Mouse (Mus musculus): ENCODE measurements around the gene Socs2. TPM values are rescaled to one million over a fixed set of nuclear protein-coding genes. Genes with fewer than 3 reads are reported as not detected.

The Socs2 gene
- polyA plus RNA-seq, 1 experiment from 2014 or later = 38.5 TPM

GRCm38 (mm10) chr10:95430271-95430670, 13.3 kb upstream of the Socs2 start:
- Histone ChIP-seq H3K27ac (ENCODE audit: low read depth, low read length) (no peak overlapping the region), H3K4me1 (ENCODE audit: control insufficient read depth, insufficient read depth, low read length) (no peaks in the 10 kb centered on the region), H3K36me3 (ENCODE audit: control insufficient read depth, insufficient read depth, low read length) (no peaks in the 10 kb centered on the region), H3K9me3 (replicated peaks; ENCODE audit: control insufficient read depth, low read length) (no peaks in the 10 kb centered on the region), H3K27me3 (ENCODE audit: control insufficient read depth, insufficient read depth, low read length) (no peaks in the 10 kb centered on the region), H3K4me2 (no peak overlapping the region), H3K4me3 (ENCODE audit: low read depth, low read length) (no peak overlapping the region), H3K9ac (ENCODE audit: low read depth, low read length) (no peak overlapping the region)
- 80% methylated on average over 10 of the region's 10 CpGs for WGBS (ENCODE audit: insufficient replicate concordance)
- no peak for ATAC-seq (replicated peaks; ENCODE audit: insufficient number of reproducible peaks, low FRiP score, low TSS enrichment)

GRCm38 (mm10) chr10:95429111-95429510, 12.1 kb upstream of the Socs2 start:
- Histone ChIP-seq H3K9me3 (replicated peaks; ENCODE audit: control insufficient read depth, low read length) (no peaks in the 10 kb centered on the region), H3K27ac (ENCODE audit: low read depth, low read length) (no peak overlapping the region), H3K4me1 (ENCODE audit: control insufficient read depth, insufficient read depth, low read length) (no peaks in the 10 kb centered on the region), H3K4me3 (ENCODE audit: low read depth, low read length) (no peak overlapping the region), H3K9ac (ENCODE audit: low read depth, low read length) (no peak overlapping the region), H3K36me3 (ENCODE audit: control insufficient read depth, insufficient read depth, low read length) (no peaks in the 10 kb centered on the region), H3K27me3 (ENCODE audit: control insufficient read depth, insufficient read depth, low read length) (no peaks in the 10 kb centered on the region), H3K4me2 (no peak overlapping the region)
- no peak for ATAC-seq (replicated peaks; ENCODE audit: insufficient number of reproducible peaks, low FRiP score, low TSS enrichment)
- 82% methylated on average over 1 of the region's 1 CpGs for WGBS (ENCODE audit: insufficient replicate concordance)

- no peaks in the 10 kb centered on the region for H3K36me3 ChIP-seq (ENCODE audit: control insufficient read depth, insufficient read depth, low read length)
- no peaks in the 10 kb centered on the region for H3K9me3 ChIP-seq (replicated peaks; ENCODE audit: control insufficient read depth, low read length)
- 81% methylated on average over 9 of the region's 9 CpGs for WGBS (ENCODE audit: insufficient replicate concordance)
- no peak overlapping the region for H3K4me3 ChIP-seq (ENCODE audit: low read depth, low read length)
- no peaks in the 10 kb centered on the region for H3K4me1 ChIP-seq (ENCODE audit: control insufficient read depth, insufficient read depth, low read length)
- ATAC-seq (replicated peaks; ENCODE audit: insufficient number of reproducible peaks, low FRiP score, low TSS enrichment) = no peak
- no peak overlapping the region for H3K27ac ChIP-seq (ENCODE audit: low read depth, low read length)
- no peak overlapping the region for H3K4me2 ChIP-seq
- H3K9ac ChIP-seq (ENCODE audit: low read depth, low read length) = no peak overlapping the region
- H3K27me3 ChIP-seq (ENCODE audit: control insufficient read depth, insufficient read depth, low read length) = no peaks in the 10 kb centered on the region
These were observed 9.5 kb upstream of the Socs2 start for GRCm38 (mm10) chr10:95426207-95427115.

- H3K4me2 ChIP-seq = no peak overlapping the region
- no peaks in the 10 kb centered on the region for H3K9me3 ChIP-seq (replicated peaks; ENCODE audit: control insufficient read depth, low read length)
- ATAC-seq (replicated peaks; ENCODE audit: insufficient number of reproducible peaks, low FRiP score, low TSS enrichment) = no peak
- no peak overlapping the region for H3K4me3 ChIP-seq (ENCODE audit: low read depth, low read length)
- 77% methylated on average over 5 of the region's 5 CpGs for WGBS (ENCODE audit: insufficient replicate concordance)
- H3K36me3 ChIP-seq (ENCODE audit: control insufficient read depth, insufficient read depth, low read length) = no peaks in the 10 kb centered on the region
- no peaks in the 10 kb centered on the region for H3K4me1 ChIP-seq (ENCODE audit: control insufficient read depth, insufficient read depth, low read length)
- H3K27me3 ChIP-seq (ENCODE audit: control insufficient read depth, insufficient read depth, low read length) = no peaks in the 10 kb centered on the region
- no peak overlapping the region for H3K9ac ChIP-seq (ENCODE audit: low read depth, low read length)
- H3K27ac ChIP-seq (ENCODE audit: low read depth, low read length) = no peak overlapping the region
These were observed 5.7 kb upstream of the Socs2 start for GRCm38 (mm10) chr10:95422681-95423080.

- Histone ChIP-seq H3K9ac (ENCODE audit: low read depth, low read length) (no peak overlapping the region), H3K27ac (ENCODE audit: low read depth, low read length) (no peak overlapping the region), H3K4me3 (ENCODE audit: low read depth, low read length) (no peak overlapping the region), H3K36me3 (ENCODE audit: control insufficient read depth, insufficient read depth, low read length) (no peaks in the 10 kb centered on the region), H3K4me1 (ENCODE audit: control insufficient read depth, insufficient read depth, low read length) (0 out of 2 replicates have a peak, but pooled peaks cover 3% of the 10 kb centered on the region), H3K27me3 (ENCODE audit: control insufficient read depth, insufficient read depth, low read length) (no peaks in the 10 kb centered on the region), H3K9me3 (replicated peaks; ENCODE audit: control insufficient read depth, low read length) (no peaks in the 10 kb centered on the region), H3K4me2 (no peak overlapping the region)
- 77% methylated on average over 10 of the region's 10 CpGs for WGBS (ENCODE audit: insufficient replicate concordance)
- ATAC-seq (replicated peaks; ENCODE audit: insufficient number of reproducible peaks, low FRiP score, low TSS enrichment) = no peak
These were observed 3.3 kb upstream of the Socs2 start for GRCm38 (mm10) chr10:95420284-95420683.

GRCm38 (mm10) chr10:95419726-95420125, 2.7 kb upstream of the Socs2 start:
- no peaks in the 10 kb centered on the region for H3K36me3 ChIP-seq (ENCODE audit: control insufficient read depth, insufficient read depth, low read length)
- no peak overlapping the region for H3K4me3 ChIP-seq (ENCODE audit: low read depth, low read length)
- no peak overlapping the region for H3K27ac ChIP-seq (ENCODE audit: low read depth, low read length)
- 0 out of 2 replicates have a peak, but pooled peaks cover 3% of the 10 kb centered on the region for H3K4me1 ChIP-seq (ENCODE audit: control insufficient read depth, insufficient read depth, low read length)
- no peak for ATAC-seq (replicated peaks; ENCODE audit: insufficient number of reproducible peaks, low FRiP score, low TSS enrichment)
- no peak overlapping the region for H3K9ac ChIP-seq (ENCODE audit: low read depth, low read length)
- H3K27me3 ChIP-seq (ENCODE audit: control insufficient read depth, insufficient read depth, low read length) = no peaks in the 10 kb centered on the region
- H3K4me2 ChIP-seq = no peak overlapping the region
- 85% methylated on average over 3 of the region's 3 CpGs for WGBS (ENCODE audit: insufficient replicate concordance)
- H3K9me3 ChIP-seq (replicated peaks; ENCODE audit: control insufficient read depth, low read length) = no peaks in the 10 kb centered on the region

- H3K9ac ChIP-seq (ENCODE audit: low read depth, low read length) = no peak overlapping the region
- 53% methylated on average over 6 of the region's 6 CpGs for WGBS (ENCODE audit: insufficient replicate concordance)
- H3K4me3 ChIP-seq (ENCODE audit: low read depth, low read length) = no peak overlapping the region
- H3K36me3 ChIP-seq (ENCODE audit: control insufficient read depth, insufficient read depth, low read length) = no peaks in the 10 kb centered on the region
- H3K4me1 ChIP-seq (ENCODE audit: control insufficient read depth, insufficient read depth, low read length) = peaks cover 3% of the 10 kb centered on the region; the same call in 1 of the 2 replicates
- no peak for ATAC-seq (replicated peaks; ENCODE audit: insufficient number of reproducible peaks, low FRiP score, low TSS enrichment)
- no peaks in the 10 kb centered on the region for H3K9me3 ChIP-seq (replicated peaks; ENCODE audit: control insufficient read depth, low read length)
- no peaks in the 10 kb centered on the region for H3K27me3 ChIP-seq (ENCODE audit: control insufficient read depth, insufficient read depth, low read length)
- H3K27ac ChIP-seq (ENCODE audit: low read depth, low read length) = no peak overlapping the region
- H3K4me2 ChIP-seq = no peak overlapping the region
These were observed 1.7 kb upstream of the Socs2 start for GRCm38 (mm10) chr10:95418631-95419030.

GRCm38 (mm10) chr10:95417496-95418236, 686 bp upstream of the Socs2 start:
- H3K4me2 ChIP-seq = peak overlapping the region; percentile 99
- no peaks in the 10 kb centered on the region for H3K9me3 ChIP-seq (replicated peaks; ENCODE audit: control insufficient read depth, low read length)
- no peak overlapping the region for H3K27ac ChIP-seq (ENCODE audit: low read depth, low read length)
- H3K36me3 ChIP-seq (ENCODE audit: control insufficient read depth, insufficient read depth, low read length) = no peaks in the 10 kb centered on the region
- H3K27me3 ChIP-seq (ENCODE audit: control insufficient read depth, insufficient read depth, low read length) = no peaks in the 10 kb centered on the region
- ATAC-seq (replicated peaks; ENCODE audit: insufficient number of reproducible peaks, low FRiP score, low TSS enrichment) = 0 out of 2 replicates have a peak, but pooled peaks have one; percentile 8
- 1% methylated on average over 25 of the region's 25 CpGs for WGBS (ENCODE audit: insufficient replicate concordance)
- peaks cover 3% of the 10 kb centered on the region; the same call in 1 of the 2 replicates for H3K4me1 ChIP-seq (ENCODE audit: control insufficient read depth, insufficient read depth, low read length)
- peak overlapping the region; percentile 60; the same call in 1 of the 2 replicates for H3K9ac ChIP-seq (ENCODE audit: low read depth, low read length)
- H3K4me3 ChIP-seq (ENCODE audit: low read depth, low read length) = peak overlapping the region; percentile 78
